Mouse (Mus musculus) spleen, adult 2 months (tissue): Measurements from ENCODE around the gene Tgfbr3.

ENCODE experiments used
- CTCF ChIP-seq: fragments of 200-500 bp; IDR thresholded peaks from 2 replicates; pipeline ENCODE4 v1.5.1; 2011; ENCODE audit warnings: mild to moderate bottlenecking, inconsistent platforms; ENCODE audit not compliant: insufficient read depth, insufficient read length, insufficient replicate concordance; ENCODE audit errors: extremely low read depth
- POLR2A ChIP-seq: fragments of 200-500 bp; IDR thresholded peaks from 2 replicates; pipeline ENCODE4 v1.6.1; 2011; ENCODE audit warnings: low read depth, low read length, inconsistent platforms

- TF ChIP-seq POLR2A = no peak
- TF ChIP-seq CTCF = no peak
Observed at GRCm38 (mm10) chr5:107261930-107262329, 27.5 kb downstream of the Tgfbr3 start.
